Comparison of ENCODE assay signal across 16 mouse cellular contexts in genomic region chr12:51108044-51108443, GRCm38 (mm10).
DNase-seq lines count a peak whose midpoint lies in the region; ATAC-seq and TF ChIP-seq lines count a peak whose summit lies in the region.
"Had no signal": no experiment of that assay in that cellular context is flagged by ENCODE, and none has a peak within 500 bp of the region (broad histone marks: within the 10 kb centered on the region; RNA-seq: fewer than 3 reads in every experiment).

No protein-coding gene starts in this region.

- no peak overlapping the region for H3K27ac ChIP-seq in kidney, postnatal 0 days
- H3K27ac ChIP-seq in lung, embryonic 15.5 days: no peak overlapping the region
- H3K27ac ChIP-seq: hindbrain, postnatal 0 days; kidney, embryonic 15.5 days; midbrain, embryonic 13.5 days; neural tube, embryonic 12.5 days had no signal

- DNase-seq in kidney, postnatal 0 days (ENCODE audit: low spot score): peak; percentile 49
- no peak for DNase-seq in kidney, postnatal 10 days
- no peak for DNase-seq in lung, adult 18-20 months
- peak; percentile 64 for DNase-seq in brain, embryonic 18.5 days (ENCODE audit: low read depth, low spot score)
- DNase-seq in left cerebral cortex, adult 9 months (ENCODE audit: low spot score in 2 of 2): peak; percentile 15 to 54
- no peak for DNase-seq in cerebellum, postnatal 25 days
- DNase-seq: adrenal gland, adult 2 months; cerebellum, adult 11-12 months; liver, postnatal 0 days; thymus, postnatal 36 days had no signal

- no peaks in the 10 kb centered on the region for H3K4me1 ChIP-seq in kidney, postnatal 0 days (replicated peaks; ENCODE audit: insufficient read depth, low read length)
- 0 out of 2 replicates have a peak, but pooled peaks cover 5% of the 10 kb centered on the region for H3K4me1 ChIP-seq in lung, embryonic 15.5 days
- H3K4me1 ChIP-seq: neural tube, embryonic 12.5 days had no signal

- no peak overlapping the region for H3K4me3 ChIP-seq in kidney, postnatal 0 days (replicated peaks; ENCODE audit: low read depth, low read length)
- no peak overlapping the region for H3K4me3 ChIP-seq in lung, embryonic 15.5 days
- H3K4me3 ChIP-seq: kidney, embryonic 15.5 days; midbrain, embryonic 13.5 days; neural tube, embryonic 12.5 days had no signal

- no peaks in the 10 kb centered on the region for H3K36me3 ChIP-seq in kidney, postnatal 0 days (ENCODE audit: insufficient read depth, low read length)
- no peaks in the 10 kb centered on the region for H3K36me3 ChIP-seq in lung, embryonic 15.5 days
- H3K36me3 ChIP-seq: kidney, embryonic 15.5 days; midbrain, embryonic 13.5 days; neural tube, embryonic 12.5 days had no signal

- no peaks in the 10 kb centered on the region for H3K27me3 ChIP-seq in kidney, postnatal 0 days (ENCODE audit: insufficient read depth, low read length)
- no peaks in the 10 kb centered on the region for H3K27me3 ChIP-seq in lung, embryonic 15.5 days
- H3K27me3 ChIP-seq: kidney, embryonic 15.5 days; neural tube, embryonic 12.5 days had no signal

- H3K9ac ChIP-seq in kidney, postnatal 0 days (ENCODE audit: low read depth, low read length): no peak overlapping the region
- no peak overlapping the region for H3K9ac ChIP-seq in lung, embryonic 15.5 days
- H3K9ac ChIP-seq: kidney, embryonic 15.5 days; liver, postnatal 0 days; midbrain, embryonic 13.5 days; neural tube, embryonic 12.5 days had no signal

- no peak for TF ChIP-seq CTCF in kidney, postnatal 0 days (IDR thresholded peaks at IDR 0.05; ENCODE audit: low read depth)

- no peaks in the 10 kb centered on the region for H3K9me3 ChIP-seq in kidney, postnatal 0 days (replicated peaks; ENCODE audit: low read length)
- H3K9me3 ChIP-seq in lung, embryonic 15.5 days: no peaks in the 10 kb centered on the region
- H3K9me3 ChIP-seq: kidney, embryonic 15.5 days; midbrain, embryonic 13.5 days; neural tube, embryonic 12.5 days had no signal

- H3K4me2 ChIP-seq in kidney, postnatal 0 days (ENCODE audit: low read length): no peak overlapping the region
- H3K4me2 ChIP-seq in lung, embryonic 15.5 days: no peak overlapping the region
- H3K4me2 ChIP-seq: kidney, embryonic 15.5 days; midbrain, embryonic 13.5 days; neural tube, embryonic 12.5 days had no signal

- ATAC-seq in kidney, postnatal 0 days (replicated peaks; ENCODE audit: low FRiP score, low read depth): no peak
- peak; percentile 43; the same call in 1 of the 2 replicates for ATAC-seq in lung, embryonic 15.5 days (ENCODE audit: borderline replicate concordance, extremely low read depth, low FRiP score, low TSS enrichment)
- ATAC-seq: hindbrain, postnatal 0 days; intestine, postnatal 0 days; liver, postnatal 0 days; midbrain, embryonic 13.5 days had no signal

- 81% methylated on average over 5 of the region's 5 CpGs for WGBS in kidney, postnatal 0 days
- WGBS in lung, embryonic 15.5 days: 51% methylated on average over 5 of the region's 5 CpGs

Comparison
In these comparisons a context has a peak if more than half of its experiments do, and no peak if none do; other contexts are left out.
1. DNase-seq: peak in kidney, postnatal 0 days (single experiment), brain, embryonic 18.5 days (single experiment) and left cerebral cortex, adult 9 months (2 of 2); none in kidney, postnatal 10 days (single experiment), lung, adult 18-20 months (0 of 2) and cerebellum, postnatal 25 days (0 of 2).